Mouse (Mus musculus) cerebellum, adult 9-10 months (tissue): ENCODE data around the gene 4932438H23Rik.
A peak's percentile ranks its signal among the peaks of the same experiment; 100 is the strongest.

ENCODE experiments used
- DNase-seq: peaks from one replicate; pipeline ENCODE4 v3.0.0; 2022

Gene 4932438H23Rik

GRCm38 (mm10) chr16:91055150-91055549, 39.8 kb downstream of the 4932438H23Rik start:
- no peak for DNase-seq

GRCm38 (mm10) chr16:91053599-91053998, 41.3 kb downstream of the 4932438H23Rik start:
- no peak for DNase-seq

GRCm38 (mm10) chr16:91045511-91045910, 49.4 kb downstream of the 4932438H23Rik start:
- DNase-seq = peak; percentile 67

GRCm38 (mm10) chr16:91044270-91045182, 50.4 kb downstream of the 4932438H23Rik start, which contains the start of gene Paxbp1:
Gene Paxbp1 (minus strand): TSS chr16:91044543.
- peak; percentile 100 for DNase-seq

- DNase-seq = peak; percentile 56
These were observed 51.3 kb downstream of the 4932438H23Rik start for GRCm38 (mm10) chr16:91043461-91044248.

GRCm38 (mm10) chr16:91042640-91043039, 52.3 kb downstream of the 4932438H23Rik start:
- DNase-seq = no peak

- no peak for DNase-seq
These were observed 59.1 kb downstream of the 4932438H23Rik start for GRCm38 (mm10) chr16:91035866-91036265.

- no peak for DNase-seq
These were observed 64.2 kb downstream of the 4932438H23Rik start for GRCm38 (mm10) chr16:91030751-91031150.

GRCm38 (mm10) chr16:91029901-91030300, 65.0 kb downstream of the 4932438H23Rik start:
- DNase-seq = no peak

- no peak for DNase-seq
These were observed 65.7 kb downstream of the 4932438H23Rik start for GRCm38 (mm10) chr16:91029161-91029743.

- DNase-seq = no peak
These were observed 68.6 kb downstream of the 4932438H23Rik start for GRCm38 (mm10) chr16:91026290-91026689.

- DNase-seq = no peak
These were observed 71.5 kb downstream of the 4932438H23Rik start for GRCm38 (mm10) chr16:91023384-91023783.

- DNase-seq = no peak
These were observed 74.0 kb downstream of the 4932438H23Rik start for GRCm38 (mm10) chr16:91020842-91021483.

GRCm38 (mm10) chr16:91019476-91019875, 75.4 kb downstream of the 4932438H23Rik start:
- no peak for DNase-seq

- no peak for DNase-seq
These were observed 79.2 kb downstream of the 4932438H23Rik start for GRCm38 (mm10) chr16:91015761-91016160.

GRCm38 (mm10) chr16:91011847-91012246, 83.1 kb downstream of the 4932438H23Rik start:
- DNase-seq = no peak

- DNase-seq = peak; percentile 92
These were observed 83.8 kb downstream of the 4932438H23Rik start, which contains the start of gene Synj1 for GRCm38 (mm10) chr16:91011021-91011683. Gene Synj1 (minus strand): TSS chr16:91011308.

- peak; percentile 69 for DNase-seq
These were observed 84.3 kb downstream of the 4932438H23Rik start for GRCm38 (mm10) chr16:91010581-91011020.

- peak; percentile 48 for DNase-seq
These were observed 84.9 kb downstream of the 4932438H23Rik start for GRCm38 (mm10) chr16:91009942-91010529.

GRCm38 (mm10) chr16:91004915-91005538, 89.9 kb downstream of the 4932438H23Rik start:
- DNase-seq = no peak
